Mouse (Mus musculus): ENCODE data around the gene Idh2.

Idh2 gene

GRCm38 (mm10) chr7:80081586-80082554, 33.3 kb downstream of the Idh2 start:
- no peak for DNase-seq

DNA sequence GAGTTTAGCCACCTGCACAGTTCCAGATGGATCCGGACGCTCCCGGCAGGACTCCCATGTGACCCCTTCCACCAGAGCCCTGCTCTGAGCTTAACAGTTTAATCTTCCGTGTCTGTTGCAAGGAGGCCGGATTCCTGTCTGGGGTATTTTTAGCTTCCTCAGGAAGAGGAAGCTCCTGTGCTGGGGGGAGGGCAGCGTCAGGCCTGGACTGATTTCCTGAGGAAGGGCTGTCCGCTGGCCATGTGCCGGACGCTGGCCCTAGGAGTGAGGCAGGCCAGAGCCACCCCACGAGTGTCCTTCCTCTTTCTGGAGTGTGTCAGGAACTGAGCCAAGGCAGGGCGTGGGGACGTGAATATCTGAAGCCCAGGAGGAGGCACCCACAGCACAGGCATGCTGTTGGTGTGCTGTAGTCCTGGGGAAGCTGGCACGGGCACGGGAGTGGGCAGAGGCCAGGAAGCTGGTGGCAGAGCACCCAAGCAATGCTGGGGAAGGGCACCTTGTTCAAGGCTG, 36.3 kb downstream of the Idh2 start:
- DNase-seq: peak; percentile 85

- DNase-seq: no peak
These were observed 37.4 kb downstream of the Idh2 start for GRCm38 (mm10) chr7:80077801-80078200.

- no peak for DNase-seq
These were observed 38.1 kb downstream of the Idh2 start for GRCm38 (mm10) chr7:80076961-80077716.

- peak; percentile 88 for DNase-seq
These were observed 39.1 kb downstream of the Idh2 start for GRCm38 (mm10) chr7:80075946-80076583.

DNA sequence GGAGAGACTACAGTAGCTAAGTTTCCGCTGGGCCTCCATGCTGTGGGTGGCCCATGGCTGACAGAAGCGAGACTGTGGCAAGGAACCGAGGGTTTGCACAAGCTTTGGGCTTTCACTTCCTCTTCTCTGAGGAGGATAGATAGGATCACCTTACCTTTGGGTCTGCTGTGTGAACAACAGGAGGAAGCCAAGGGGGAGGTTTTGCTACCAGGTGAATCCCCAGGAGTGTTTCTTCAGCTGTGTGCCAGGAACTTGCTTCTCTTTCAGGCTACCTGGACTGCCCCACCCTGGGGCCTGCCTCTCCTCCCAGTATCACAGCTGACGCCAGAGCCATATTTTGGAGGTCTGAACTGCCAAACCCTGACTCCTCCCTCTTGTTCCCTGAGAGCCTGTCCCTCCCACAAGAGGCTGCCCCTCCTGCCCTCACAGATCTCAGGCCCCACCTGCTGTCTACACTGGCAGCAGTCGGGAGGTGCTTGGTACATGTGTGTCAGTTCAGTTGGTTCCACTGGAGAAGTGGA, 40.2 kb downstream of the Idh2 start:
- DNase-seq: peak; percentile 55

DNA sequence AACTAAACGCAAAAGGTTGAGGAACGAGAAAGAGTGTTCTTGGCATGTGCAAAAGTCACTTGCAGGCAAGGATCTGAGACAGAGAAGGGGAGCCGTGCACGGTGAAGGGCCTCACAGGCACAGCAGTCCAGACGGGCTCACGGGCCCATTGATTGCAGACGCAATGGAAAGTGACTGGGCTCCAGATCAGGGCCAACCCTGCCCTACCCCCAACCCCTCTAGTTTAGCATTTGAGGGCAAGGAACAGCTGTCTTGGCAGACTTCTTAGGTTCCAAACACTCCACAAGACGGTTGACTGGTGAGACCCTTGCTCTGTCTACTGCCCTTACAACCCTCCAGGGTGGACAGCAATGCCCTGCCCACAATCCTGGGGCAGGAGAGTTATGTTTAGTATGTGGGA, 41.7 kb downstream of the Idh2 start:
- no peak for DNase-seq

- DNase-seq: no peak
These were observed 42.9 kb downstream of the Idh2 start for GRCm38 (mm10) chr7:80072297-80072696.

GRCm38 (mm10) chr7:80071209-80071608, 44.0 kb downstream of the Idh2 start:
- no peak for DNase-seq

- peak; percentile 76 for DNase-seq
These were observed 45.4 kb downstream of the Idh2 start for GRCm38 (mm10) chr7:80069615-80070327.

DNA sequence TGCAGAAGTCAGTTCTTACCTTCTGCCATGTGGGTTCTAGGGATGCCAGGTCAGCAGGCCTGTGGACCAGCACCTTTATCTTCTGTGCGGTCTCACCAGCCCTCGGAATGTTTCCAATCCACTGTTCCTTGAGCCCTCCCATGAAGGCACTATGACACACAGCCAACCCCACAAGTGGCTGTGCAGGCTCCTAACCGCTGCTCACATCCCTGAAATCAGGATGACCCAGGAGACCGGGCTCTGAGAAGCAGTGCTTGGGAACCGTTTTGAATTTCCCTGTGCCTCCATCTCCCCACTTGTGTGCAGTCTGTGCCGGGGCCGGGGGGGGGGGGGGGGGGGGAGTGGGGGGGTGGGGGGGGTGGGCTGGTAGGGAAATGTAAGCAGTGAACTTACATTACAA, 46.9 kb downstream of the Idh2 start:
- DNase-seq: no peak

- DNase-seq: no peak
These were observed 48.3 kb downstream of the Idh2 start for GRCm38 (mm10) chr7:80066675-80067455.

GRCm38 (mm10) chr7:80065250-80065649, 49.9 kb downstream of the Idh2 start:
- no peak for DNase-seq

DNA sequence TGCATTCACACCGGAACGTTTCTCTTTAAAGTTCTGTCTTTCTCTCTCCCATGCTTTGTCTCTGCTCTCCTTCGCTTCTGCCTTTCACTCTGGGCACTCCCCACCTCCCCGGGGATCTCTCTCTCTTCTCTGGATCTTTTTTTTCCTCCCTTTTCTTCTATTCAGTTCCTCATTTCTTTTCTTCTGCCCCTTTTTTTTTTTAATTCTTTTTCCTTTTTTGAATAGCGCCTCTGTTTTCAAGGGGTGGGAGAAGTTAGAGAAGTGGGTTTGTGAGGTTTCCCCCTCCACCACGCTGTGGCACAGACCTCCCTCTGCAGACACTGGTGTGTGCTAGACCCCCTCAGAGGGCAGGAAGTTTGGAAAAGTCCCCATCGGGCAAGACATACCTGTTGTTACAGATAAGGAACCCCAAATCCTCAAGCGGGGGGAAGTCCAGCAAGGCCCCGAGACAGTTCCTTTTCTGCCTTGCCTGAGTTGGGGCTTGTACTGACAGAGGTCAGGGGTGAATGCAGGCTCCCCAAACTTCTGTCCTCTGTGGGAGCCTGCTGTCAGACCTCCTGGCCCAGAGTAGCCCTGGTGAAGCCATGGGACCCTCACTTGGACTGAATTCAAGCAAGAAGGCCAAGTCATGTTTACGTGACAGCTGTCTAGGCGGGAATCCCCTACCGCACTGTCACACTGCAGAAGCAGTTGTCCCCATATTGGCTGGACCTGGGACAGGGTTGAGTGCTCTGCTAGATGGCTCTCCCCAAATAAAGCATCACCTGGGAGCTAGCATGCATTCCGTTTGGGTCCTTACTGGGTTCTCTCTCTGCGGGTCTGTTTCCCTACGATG, 51.1 kb downstream of the Idh2 start:
- DNase-seq: no peak

DNA sequence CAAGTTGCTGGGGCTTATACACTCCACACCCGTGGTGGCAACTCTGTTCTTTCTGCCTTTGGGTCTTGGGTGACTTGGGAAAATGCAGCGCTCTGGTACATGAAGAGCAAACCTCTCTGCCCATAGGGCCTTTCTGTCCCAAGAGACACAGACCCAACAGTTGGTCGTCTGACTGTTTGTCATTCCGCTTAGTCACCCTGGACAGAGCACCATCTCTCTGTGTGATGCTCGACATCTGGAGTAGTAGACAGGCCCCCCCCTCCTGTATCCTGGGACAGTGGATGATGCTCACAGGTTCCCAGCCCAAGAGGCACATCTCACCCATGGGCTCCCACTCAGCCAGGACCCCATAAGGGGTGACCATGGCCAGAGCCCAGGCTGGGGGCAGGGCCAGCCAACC, 51.9 kb downstream of the Idh2 start:
- no peak for DNase-seq

GRCm38 (mm10) chr7:80062083-80062826, 52.9 kb downstream of the Idh2 start:
- no peak for DNase-seq

- no peak for DNase-seq
These were observed 55.0 kb downstream of the Idh2 start for GRCm38 (mm10) chr7:80060012-80060778.

GRCm38 (mm10) chr7:80059064-80059838, 55.9 kb downstream of the Idh2 start:
- no peak for DNase-seq

Data from retina, postnatal 1 day (tissue).